Comparison of ENCODE assay signal across 9 mouse cellular contexts in genomic region chr3:58418724-58419705, GRCm38 (mm10). TPM values are rescaled to one million over a fixed set of nuclear protein-coding genes. Genes with fewer than 3 reads are reported as not detected.
DNase-seq lines count a peak whose midpoint lies in the region; ATAC-seq and TF ChIP-seq lines count a peak whose summit lies in the region.
"Had no signal": no experiment of that assay in that cellular context is flagged by ENCODE, and none has a peak within 500 bp of the region (broad histone marks: within the 10 kb centered on the region; RNA-seq: fewer than 3 reads in every experiment).

No protein-coding gene starts in this region.

- H3K27ac ChIP-seq in testis, adult 2 months (ENCODE audit: control insufficient read depth, insufficient read depth, low read depth, low read length), result no peak overlapping the region
- no peak overlapping the region for H3K27ac ChIP-seq in limb, embryonic 15.5 days
- no peak overlapping the region for H3K27ac ChIP-seq in stomach, postnatal 0 days (replicated peaks)

- 21% methylated on average over 5 of the region's 5 CpGs for WGBS in limb, embryonic 15.5 days
- 19% methylated on average over 5 of the region's 5 CpGs for WGBS in stomach, postnatal 0 days

- H3K36me3 ChIP-seq in erythroblast, embryonic 14.5 days (ENCODE audit: control insufficient read depth), result peaks cover 29% of the 10 kb centered on the region
- H3K36me3 ChIP-seq in testis, adult 2 months (ENCODE audit: control insufficient read depth, insufficient read depth, low read length), result peaks cover 4% of the 10 kb centered on the region
- no peaks in the 10 kb centered on the region for H3K36me3 ChIP-seq in limb, embryonic 15.5 days
- no peaks in the 10 kb centered on the region for H3K36me3 ChIP-seq in stomach, postnatal 0 days (ENCODE audit: control insufficient read depth, insufficient read depth, low read length)

- H3K4me2 ChIP-seq in limb, embryonic 15.5 days, result peak overlapping the region; percentile 87
- H3K4me2 ChIP-seq in stomach, postnatal 0 days (replicated peaks; ENCODE audit: low read depth), result peak overlapping the region; percentile 94

- no peaks in the 10 kb centered on the region for H3K9me3 ChIP-seq in erythroblast, embryonic 14.5 days (ENCODE audit: control insufficient read depth, low read length)
- H3K9me3 ChIP-seq in limb, embryonic 15.5 days, result no peaks in the 10 kb centered on the region
- no peaks in the 10 kb centered on the region for H3K9me3 ChIP-seq in stomach, postnatal 0 days (ENCODE audit: control insufficient read depth, low read length)

- ATAC-seq in erythroblast, adult 5-6 weeks (replicated peaks; ENCODE audit: low FRiP score, poor library complexity, severe bottlenecking), result no peak
- ATAC-seq in limb, embryonic 15.5 days (ENCODE audit: insufficient number of reproducible peaks, low FRiP score, low TSS enrichment, low read depth), result no peak
- no peak for ATAC-seq in stomach, postnatal 0 days (ENCODE audit: low FRiP score, low TSS enrichment)

- H3K27me3 ChIP-seq in erythroblast, embryonic 14.5 days (ENCODE audit: control insufficient read depth), result no peaks in the 10 kb centered on the region
- no peaks in the 10 kb centered on the region for H3K27me3 ChIP-seq in testis, adult 2 months (ENCODE audit: control insufficient read depth, insufficient read depth, low read length)
- no peaks in the 10 kb centered on the region for H3K27me3 ChIP-seq in limb, embryonic 15.5 days
- no peaks in the 10 kb centered on the region for H3K27me3 ChIP-seq in stomach, postnatal 0 days (ENCODE audit: control insufficient read depth, insufficient read depth, low read length)

- no peak for TF ChIP-seq POLR2A in testis, adult 2 months (IDR thresholded peaks at IDR 0.05; ENCODE audit: control insufficient read depth, low read depth, low read length)

- DNase-seq in testis, postnatal 10 days (ENCODE audit: low spot score), result no peak
- no peak for DNase-seq in stomach, postnatal 0 days (ENCODE audit: low spot score)
- DNase-seq in cerebellum, adult 9-10 months, result no peak
- DNase-seq in right cerebral cortex, postnatal 25 days, result no peak
- DNase-seq: right cerebral cortex, postnatal 14 days had no signal

- TF ChIP-seq EP300 in stomach, postnatal 0 days (optimal IDR thresholded peaks at IDR 0.05), result no peak

- H3K4me3 ChIP-seq in erythroblast, embryonic 14.5 days (replicated peaks), result peak overlapping the region; percentile 99
- peak overlapping the region; percentile 13; the same call in 1 of the 2 replicates for H3K4me3 ChIP-seq in testis, adult 2 months (ENCODE audit: control insufficient read depth, low read depth, low read length)
- H3K4me3 ChIP-seq in limb, embryonic 15.5 days, result peak overlapping the region; percentile 82
- H3K4me3 ChIP-seq in stomach, postnatal 0 days (ENCODE audit: low read depth, low read length), result peak overlapping the region; percentile 92

- H3K4me1 ChIP-seq in erythroblast, embryonic 14.5 days (ENCODE audit: control insufficient read depth), result peaks cover 42% of the 10 kb centered on the region
- peaks cover 9% of the 10 kb centered on the region for H3K4me1 ChIP-seq in testis, adult 2 months (ENCODE audit: control insufficient read depth, insufficient read depth, low read length)
- H3K4me1 ChIP-seq in limb, embryonic 15.5 days, result no peaks in the 10 kb centered on the region
- H3K4me1 ChIP-seq in stomach, postnatal 0 days (replicated peaks; ENCODE audit: control insufficient read depth, insufficient read depth), result no peaks in the 10 kb centered on the region

- no peak overlapping the region for H3K9ac ChIP-seq in limb, embryonic 15.5 days
- H3K9ac ChIP-seq in stomach, postnatal 0 days (ENCODE audit: low read length), result no peak overlapping the region

- TF ChIP-seq CTCF in testis, adult 2 months (IDR thresholded peaks at IDR 0.05; ENCODE audit: control insufficient read depth, insufficient read depth, insufficient replicate concordance, low read depth, low read length), result no peak
- no peak for TF ChIP-seq CTCF in stomach, postnatal 0 days (IDR thresholded peaks at IDR 0.05; ENCODE audit: low read depth)

RNA-seq across cellular contexts. Expression of gene Tsc22d2, which starts 4.5 kb away (rescaled TPM):
- 1.3 and 1.8 TPM in 2 replicates for polyA plus RNA-seq in erythroblast, embryonic 14.5 days (2012)
- total RNA-seq in erythroblast, adult 5-6 weeks (2015; ENCODE audit: low replicate concordance), result 7.7 and 9.8 TPM in 2 replicates
- total RNA-seq in erythroblast, adult 5-6 weeks (2017; ENCODE audit: low replicate concordance), result 12.1 and 16.5 TPM in 2 replicates
- 16.1 and 16.7 TPM in 2 replicates for polyA plus RNA-seq in testis, adult 2 months (2012; rRNA removed)
- polyA plus RNA-seq in limb, embryonic 15.5 days (2015; fragmentation: Nextera tagmentation; extraction: Ambion mirVana), result 9.6 and 9.7 TPM in 2 replicates
- polyA plus RNA-seq in stomach, postnatal 0 days (2015; fragmentation: Nextera tagmentation; extraction: Ambion mirVana), result 13.0 and 16.0 TPM in 2 replicates

Comparison
In these comparisons a context has a peak if more than half of its experiments do, and no peak if none do; other contexts are left out.
1. H3K4me3 ChIP-seq: peak in every context shown above with its lines; median percentile 99 in erythroblast, embryonic 14.5 days; 92 in stomach, postnatal 0 days; 82 in limb, embryonic 15.5 days; 13 in testis, adult 2 months.